Mouse (Mus musculus) hindbrain, embryonic 11.5 days (tissue): ENCODE measurements around the gene Gm49711. TPM values are rescaled to one million over a fixed set of nuclear protein-coding genes. Genes with fewer than 3 reads are reported as not detected.
A peak's percentile ranks its signal among the peaks of the same experiment; 100 is the strongest.

Source experiments
- ATAC-seq: fragments of 200-750 bp; cut with Nextera tagmentation; 2 replicates; pipeline ENCODE4 v1.8.0; 2017; ENCODE audit warnings: mild to moderate bottlenecking, moderate TSS enrichment, moderate library complexity; ENCODE audit not compliant: low FRiP score
- DNase-seq: peaks from one replicate; pipeline ENCODE4 v3.0.0-alpha.2; 2015; ENCODE audit warnings: low spot score
- H3K27ac ChIP-seq: fragments of 300-500 bp; sonication (generic); 2 replicates; pipeline ENCODE4 v1.5.1; 2014; ENCODE audit warnings: mild to moderate bottlenecking, low read depth, low read length
- H3K27me3 ChIP-seq: fragments of 300-500 bp; sonication (generic); 2 replicates; pipeline ENCODE4 v1.6.1; 2014; ENCODE audit warnings: mild to moderate bottlenecking, low read length, moderate library complexity, mixed read lengths; ENCODE audit not compliant: control insufficient read depth, insufficient read depth
- H3K36me3 ChIP-seq: fragments of 300-500 bp; sonication (generic); 2 replicates; pipeline ENCODE4 v1.6.1; 2014; ENCODE audit warnings: mild to moderate bottlenecking, low read length, moderate library complexity, mixed read lengths; ENCODE audit not compliant: control insufficient read depth, insufficient read depth
- H3K4me1 ChIP-seq: fragments of 300-500 bp; sonication (generic); replicated peaks from 2 replicates; pipeline ENCODE4 v1.6.1; 2014; ENCODE audit warnings: low read length, mixed read lengths; ENCODE audit not compliant: control insufficient read depth, insufficient read depth
- H3K4me2 ChIP-seq: fragments of 300-500 bp; sonication (generic); replicated peaks from 2 replicates; pipeline ENCODE4 v1.6.1; 2014; ENCODE audit warnings: mild to moderate bottlenecking, low read depth, low read length
- H3K4me3 ChIP-seq: fragments of 300-500 bp; sonication (generic); 2 replicates; pipeline ENCODE4 v1.5.1; 2014; ENCODE audit warnings: low read depth, low read length
- H3K9ac ChIP-seq: fragments of 300-500 bp; sonication (generic); 2 replicates; pipeline ENCODE4 v1.6.1; 2014; ENCODE audit warnings: low read depth, low read length
- H3K9me3 ChIP-seq: fragments of 300-500 bp; sonication (generic); 2 replicates; pipeline ENCODE4 v1.6.1; 2016; ENCODE audit warnings: low read length; ENCODE audit not compliant: control insufficient read depth
- WGBS: fragments of 180-500 bp; shearing (Covaris S2); extraction: QIAGEN DNeasy Blood & Tissue Kit; methylation state at CpG from one replicate; pipeline ENCODE4 v1.1.7; 2014; 5-methylcytosine and 5-hydroxymethylcytosine counted together
- polyA plus RNA-seq: library from polyadenylated mRNA; unstranded; fragments of >200 nt; fragmentation: Nextera tagmentation; extraction: Ambion mirVana; gene quantifications from 2 replicates; pipeline ENCODE4 v1.2.1, GENCODE M21; 2014

Gm49711 gene
- polyA plus RNA-seq, 1 experiment from 2014 or later = 0.20 TPM

- H3K9ac ChIP-seq = peak overlapping the region; percentile 70
- H3K27me3 ChIP-seq = no peaks in the 10 kb centered on the region
- 0 out of 2 replicates have a peak, but pooled peaks cover 2% of the 10 kb centered on the region for H3K36me3 ChIP-seq
- peaks cover 3% of the 10 kb centered on the region; the same call in 1 of the 2 replicates for H3K4me1 ChIP-seq
- H3K4me2 ChIP-seq = peak overlapping the region; percentile 84
- H3K27ac ChIP-seq = peak overlapping the region; percentile 60
- ATAC-seq = no peak
- DNase-seq = peak; percentile 44
- 2% methylated on average over 48 of the region's 63 CpGs for WGBS
- H3K9me3 ChIP-seq = no peaks in the 10 kb centered on the region
- H3K4me3 ChIP-seq = peak overlapping the region; percentile 91
Observed at GRCm38 (mm10) chr16:92058644-92059620, 816 bp downstream of the Gm49711 start.

- H3K36me3 ChIP-seq = 0 out of 2 replicates have a peak, but pooled peaks cover 2% of the 10 kb centered on the region
- 77% methylated on average over 3 of the region's 3 CpGs for WGBS
- H3K4me1 ChIP-seq = peaks cover 3% of the 10 kb centered on the region; the same call in 1 of the 2 replicates
- no peaks in the 10 kb centered on the region for H3K27me3 ChIP-seq
- H3K9ac ChIP-seq = no peak overlapping the region
- DNase-seq (no peak), ATAC-seq (no peak)
- H3K27ac ChIP-seq = no peak overlapping the region
- no peak overlapping the region for H3K4me3 ChIP-seq
- H3K9me3 ChIP-seq = no peaks in the 10 kb centered on the region
- no peak overlapping the region for H3K4me2 ChIP-seq
Observed at GRCm38 (mm10) chr16:92060213-92060612, 2.1 kb downstream of the Gm49711 start.

- DNase-seq (no peak), ATAC-seq (no peak)
- no peaks in the 10 kb centered on the region for H3K9me3 ChIP-seq
- H3K4me2 ChIP-seq = no peak overlapping the region
- 96% methylated on average over 7 of the region's 7 CpGs for WGBS
- H3K27ac ChIP-seq = no peak overlapping the region
- no peak overlapping the region for H3K4me3 ChIP-seq
- no peaks in the 10 kb centered on the region for H3K27me3 ChIP-seq
- peaks cover 2% of the 10 kb centered on the region; the same call in 1 of the 2 replicates for H3K36me3 ChIP-seq
- peaks cover 3% of the 10 kb centered on the region; the same call in 1 of the 2 replicates for H3K4me1 ChIP-seq
- no peak overlapping the region for H3K9ac ChIP-seq
Observed at GRCm38 (mm10) chr16:92061586-92061985, 3.5 kb downstream of the Gm49711 start.

- H3K4me1 ChIP-seq = no peaks in the 10 kb centered on the region
- no peaks in the 10 kb centered on the region for H3K27me3 ChIP-seq
- peaks cover 2% of the 10 kb centered on the region; the same call in 1 of the 2 replicates for H3K36me3 ChIP-seq
- H3K9ac ChIP-seq = no peak overlapping the region
- no peaks in the 10 kb centered on the region for H3K9me3 ChIP-seq
- no peak overlapping the region for H3K27ac ChIP-seq
- 91% methylated on average over 1 of the region's 1 CpGs for WGBS
- no peak overlapping the region for H3K4me3 ChIP-seq
- H3K4me2 ChIP-seq = no peak overlapping the region
- ATAC-seq = no peak
- DNase-seq = no peak
Observed at GRCm38 (mm10) chr16:92062832-92063231, 4.7 kb downstream of the Gm49711 start.

GRCm38 (mm10) chr16:92064801-92065200 lies 6.7 kb downstream of the Gm49711 start:
- Histone ChIP-seq H3K9ac (no peak overlapping the region), H3K36me3 (peaks cover 2% of the 10 kb centered on the region; the same call in 1 of the 2 replicates), H3K27me3 (no peaks in the 10 kb centered on the region), H3K4me3 (no peak overlapping the region), H3K27ac (no peak overlapping the region), H3K4me2 (no peak overlapping the region), H3K9me3 (no peaks in the 10 kb centered on the region), H3K4me1 (no peaks in the 10 kb centered on the region)
- WGBS = 84% methylated on average over 2 of the region's 2 CpGs
- ATAC-seq (no peak), DNase-seq (no peak)

GRCm38 (mm10) chr16:92070338-92070737 lies 12.2 kb downstream of the Gm49711 start:
- no peaks in the 10 kb centered on the region for H3K9me3 ChIP-seq
- no peak overlapping the region for H3K9ac ChIP-seq
- H3K4me1 ChIP-seq = no peaks in the 10 kb centered on the region
- DNase-seq (no peak), ATAC-seq (no peak)
- no peak overlapping the region for H3K4me3 ChIP-seq
- H3K27ac ChIP-seq = no peak overlapping the region
- WGBS = 96% methylated on average over 8 of the region's 8 CpGs
- no peak overlapping the region for H3K4me2 ChIP-seq
- no peaks in the 10 kb centered on the region; the same call in 1 of the 2 replicates for H3K36me3 ChIP-seq
- no peaks in the 10 kb centered on the region for H3K27me3 ChIP-seq

- no peaks in the 10 kb centered on the region for H3K27me3 ChIP-seq
- H3K4me2 ChIP-seq = no peak overlapping the region
- H3K27ac ChIP-seq = no peak overlapping the region
- ATAC-seq (no peak), DNase-seq (no peak)
- no peak overlapping the region for H3K9ac ChIP-seq
- H3K9me3 ChIP-seq = no peaks in the 10 kb centered on the region
- 98% methylated on average over 8 of the region's 8 CpGs for WGBS
- H3K4me3 ChIP-seq = no peak overlapping the region
- H3K4me1 ChIP-seq = no peaks in the 10 kb centered on the region
- H3K36me3 ChIP-seq = peaks cover 3% of the 10 kb centered on the region; the same call in 1 of the 2 replicates
Observed at GRCm38 (mm10) chr16:92076797-92077196, 18.7 kb downstream of the Gm49711 start.

- no peak overlapping the region for H3K9ac ChIP-seq
- WGBS = 84% methylated on average over 10 of the region's 10 CpGs
- H3K36me3 ChIP-seq = no peaks in the 10 kb centered on the region; the same call in 1 of the 2 replicates
- no peaks in the 10 kb centered on the region for H3K9me3 ChIP-seq
- H3K4me3 ChIP-seq = no peak overlapping the region
- H3K4me1 ChIP-seq = no peaks in the 10 kb centered on the region
- H3K4me2 ChIP-seq = no peak overlapping the region
- H3K27ac ChIP-seq = no peak overlapping the region
- ATAC-seq (no peak), DNase-seq (no peak)
- H3K27me3 ChIP-seq = no peaks in the 10 kb centered on the region
Observed at GRCm38 (mm10) chr16:92083771-92084453, 25.8 kb downstream of the Gm49711 start.
